Mouse (Mus musculus) retina, postnatal 1 day (tissue): ENCODE results near the gene Uhrf1bp1l.

Source experiments
- DNase-seq: peaks from one replicate; pipeline ENCODE4 v3.0.0-alpha.2; 2012

Gene Uhrf1bp1l

GRCm38 (mm10) chr10:89747221-89747905, 2.6 kb downstream of the Uhrf1bp1l start:
- no peak for DNase-seq

GRCm38 (mm10) chr10:89747911-89748310, 3.1 kb downstream of the Uhrf1bp1l start:
- no peak for DNase-seq

- DNase-seq, result no peak
Measured at GRCm38 (mm10) chr10:89748619-89749018, 3.8 kb downstream of the Uhrf1bp1l start.

GRCm38 (mm10) chr10:89751069-89751468, 6.3 kb downstream of the Uhrf1bp1l start:
- DNase-seq, result no peak

GRCm38 (mm10) chr10:89755231-89755630, 10.4 kb downstream of the Uhrf1bp1l start:
- no peak for DNase-seq

- no peak for DNase-seq
Measured at GRCm38 (mm10) chr10:89760772-89761171, 16.0 kb downstream of the Uhrf1bp1l start.

GRCm38 (mm10) chr10:89764457-89765121, 19.8 kb downstream of the Uhrf1bp1l start:
- no peak for DNase-seq

GRCm38 (mm10) chr10:89765790-89766714, 21.3 kb downstream of the Uhrf1bp1l start:
- DNase-seq, result no peak

GRCm38 (mm10) chr10:89768352-89769020, 23.7 kb downstream of the Uhrf1bp1l start:
- no peak for DNase-seq

- no peak for DNase-seq
Measured at GRCm38 (mm10) chr10:89769096-89769495, 24.3 kb downstream of the Uhrf1bp1l start.

GRCm38 (mm10) chr10:89771894-89772293, 27.1 kb downstream of the Uhrf1bp1l start:
- DNase-seq, result no peak

GRCm38 (mm10) chr10:89776029-89776428, 31.2 kb downstream of the Uhrf1bp1l start:
- no peak for DNase-seq

- no peak for DNase-seq
Measured at GRCm38 (mm10) chr10:89791870-89792269, 47.1 kb downstream of the Uhrf1bp1l start.

GRCm38 (mm10) chr10:89794121-89794520, 49.3 kb downstream of the Uhrf1bp1l start:
- no peak for DNase-seq

GRCm38 (mm10) chr10:89819146-89819545, 74.4 kb downstream of the Uhrf1bp1l start:
- no peak for DNase-seq

GRCm38 (mm10) chr10:89823906-89824305, 79.1 kb downstream of the Uhrf1bp1l start:
- peak; percentile 55 for DNase-seq

- DNase-seq, result peak; percentile 45
Measured at GRCm38 (mm10) chr10:89826896-89827295, 82.1 kb downstream of the Uhrf1bp1l start.

GRCm38 (mm10) chr10:89832334-89832733, 87.5 kb downstream of the Uhrf1bp1l start:
- peak; percentile 33 for DNase-seq

- peak; percentile 19 for DNase-seq
Measured at GRCm38 (mm10) chr10:89833166-89833565, 88.4 kb downstream of the Uhrf1bp1l start.

GRCm38 (mm10) chr10:89837476-89837875, 92.7 kb downstream of the Uhrf1bp1l start:
- no peak for DNase-seq

- no peak for DNase-seq
Measured at GRCm38 (mm10) chr10:89838834-89839233, 94.0 kb downstream of the Uhrf1bp1l start.

GRCm38 (mm10) chr10:89850951-89851350, 106.2 kb downstream of the Uhrf1bp1l start:
- DNase-seq, result no peak
